Mouse (Mus musculus) lung, postnatal 0 days (tissue): Measurements from ENCODE around the gene Txk.

ENCODE experiments used
- CTCF ChIP-seq: IDR thresholded peaks from 2 replicates; pipeline ENCODE4 v1.5.1; 2016; ENCODE audit warnings: antibody characterized with exemption, mild to moderate bottlenecking
- EP300 ChIP-seq: IDR thresholded peaks from 2 replicates; pipeline ENCODE4 v1.6.1; 2016; ENCODE audit warnings: antibody characterized with exemption, mild to moderate bottlenecking, control low read depth

DNA sequence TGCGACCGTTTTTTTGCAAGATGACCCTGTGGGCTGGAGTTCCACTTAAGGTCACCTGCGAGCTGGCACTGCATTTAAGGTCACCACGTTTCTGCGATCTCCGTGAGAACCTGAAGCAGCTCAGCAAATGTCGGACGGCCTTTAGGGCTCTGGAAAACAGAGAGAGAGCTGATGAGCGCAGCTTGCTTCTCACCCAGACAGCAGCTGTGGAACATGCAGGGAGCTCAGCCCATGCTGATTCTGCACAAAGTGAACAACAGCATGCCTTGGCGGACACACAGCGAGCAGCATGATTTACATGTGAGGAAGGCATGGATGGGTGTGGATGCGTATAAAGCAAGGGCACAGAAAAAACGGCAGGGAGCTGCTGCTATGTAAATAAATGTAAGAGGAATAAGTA, 56.1 kb downstream of the Txk start:
- TF ChIP-seq CTCF (no peak), EP300 (no peak)
